Mouse (Mus musculus): ENCODE measurements around the gene Fzr1.

The Fzr1 gene

GRCm38 (mm10) chr10:81402227-81402765 lies 24.0 kb upstream of the Fzr1 start:
- no peak for DNase-seq (ENCODE audit: low read depth, low spot score)

GRCm38 (mm10) chr10:81401521-81402226 lies 23.4 kb upstream of the Fzr1 start:
- DNase-seq (ENCODE audit: low read depth, low spot score), result peak; percentile 81

DNA sequence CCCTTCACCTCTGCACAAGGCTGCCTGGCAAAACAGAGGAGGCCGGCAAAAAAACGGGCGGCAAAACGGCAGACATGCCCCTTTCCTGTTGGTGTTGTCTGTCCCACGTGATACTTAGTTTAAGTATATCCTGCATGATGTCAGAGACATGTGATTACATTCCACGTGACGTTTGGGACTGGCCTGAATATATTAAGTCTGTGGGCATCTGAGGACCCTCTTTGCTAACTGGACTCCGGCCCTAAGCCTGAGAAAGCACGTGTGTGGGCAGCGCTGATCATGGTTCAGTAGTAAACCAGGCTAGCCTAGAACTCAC lies 22.8 kb upstream of the Fzr1 start:
- DNase-seq (ENCODE audit: low read depth, low spot score), result peak; percentile 52

GRCm38 (mm10) chr10:81400371-81401204 lies 22.3 kb upstream of the Fzr1 start:
- no peak for DNase-seq (ENCODE audit: low read depth, low spot score)

DNA sequence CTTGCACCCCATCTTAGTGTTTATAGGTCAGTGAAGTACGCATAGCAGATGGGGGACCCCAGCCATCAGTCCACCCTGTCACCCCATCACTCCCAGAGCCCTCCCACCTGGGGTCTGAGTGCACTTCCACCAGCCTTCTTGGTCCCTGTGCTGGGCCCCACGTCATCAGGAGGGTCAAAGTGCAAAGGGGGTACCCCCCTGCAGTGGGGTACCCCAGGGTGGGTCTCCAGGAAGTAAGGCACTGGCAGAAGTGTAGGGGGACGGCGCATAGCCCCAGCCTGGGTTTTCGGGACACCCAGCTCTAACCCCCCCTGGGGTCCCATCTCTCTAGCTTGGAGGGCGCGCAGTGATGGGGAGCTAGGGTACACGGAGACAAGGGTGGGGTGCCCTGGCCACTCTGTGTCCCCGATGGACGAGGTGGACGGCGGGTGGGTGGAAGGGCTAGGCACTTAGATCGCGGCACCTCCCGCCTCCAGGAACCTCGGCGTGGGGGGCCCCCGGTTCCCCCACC lies 21.5 kb upstream of the Fzr1 start:
- DNase-seq (ENCODE audit: low read depth, low spot score), result no peak

DNA sequence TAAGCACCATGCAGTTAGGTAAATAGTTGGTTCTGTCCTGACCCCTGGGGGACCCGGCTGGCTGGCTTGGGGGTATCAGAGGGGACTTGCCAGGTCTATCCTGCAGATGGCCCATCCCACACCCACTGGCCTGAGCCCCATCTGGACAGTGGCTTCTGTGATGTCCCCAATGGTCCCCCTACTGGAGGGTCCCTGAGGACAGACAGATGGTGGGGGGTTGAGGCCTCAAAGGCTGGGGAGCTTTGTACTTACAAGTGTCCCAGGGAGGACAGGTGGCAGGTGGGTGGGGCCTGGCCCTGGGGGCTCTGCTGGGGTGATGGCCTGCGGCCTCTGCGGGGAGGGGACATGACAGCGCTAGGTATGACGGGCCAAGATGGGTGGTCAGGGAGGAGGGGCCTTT lies 21.0 kb upstream of the Fzr1 start:
- DNase-seq (ENCODE audit: low read depth, low spot score), result no peak

DNA sequence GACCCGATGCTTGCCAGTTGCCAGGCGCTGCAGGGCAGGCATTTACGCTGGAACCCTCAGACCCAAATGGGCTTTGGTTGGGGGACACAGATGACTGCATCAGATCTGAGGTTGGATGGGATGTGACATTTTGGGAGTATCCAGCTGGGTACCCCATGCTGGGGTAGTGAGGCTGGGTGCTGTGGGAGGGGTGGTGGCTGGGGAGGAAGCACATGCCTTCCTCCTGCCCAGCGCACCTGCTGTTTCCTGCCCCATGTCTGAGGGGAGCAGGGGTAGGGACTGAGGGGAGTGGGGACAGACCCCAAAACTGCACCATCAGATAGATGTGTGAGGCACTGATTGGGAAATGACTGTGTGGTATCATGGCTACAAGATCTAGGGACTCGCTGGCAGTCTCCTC lies 18.4 kb upstream of the Fzr1 start:
- no peak for DNase-seq (ENCODE audit: low read depth, low spot score)

- no peak for DNase-seq (ENCODE audit: low read depth, low spot score)
Observed at GRCm38 (mm10) chr10:81395865-81396264, 17.5 kb upstream of the Fzr1 start.

DNA sequence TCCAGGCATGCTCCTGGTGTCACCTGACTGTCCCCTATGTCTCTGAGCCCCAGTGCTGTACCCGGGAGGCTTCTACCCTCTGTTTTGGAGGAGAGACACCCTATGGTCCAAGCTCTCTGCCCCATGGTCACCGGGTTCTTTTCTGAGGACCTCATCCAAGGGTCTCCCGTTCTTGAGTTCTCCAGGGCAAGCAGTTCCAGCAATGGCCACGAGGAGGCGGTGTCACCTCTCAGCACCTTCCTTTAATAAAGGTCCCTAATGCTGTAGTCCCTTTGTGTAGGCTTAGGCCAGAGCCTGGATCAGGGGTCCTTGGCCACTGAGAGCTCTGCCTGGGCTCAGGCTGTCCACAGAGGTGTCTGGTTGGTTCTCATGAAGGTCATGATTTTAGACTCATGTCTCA lies 16.8 kb upstream of the Fzr1 start:
- peak; percentile 80 for DNase-seq (ENCODE audit: low read depth, low spot score)

DNA sequence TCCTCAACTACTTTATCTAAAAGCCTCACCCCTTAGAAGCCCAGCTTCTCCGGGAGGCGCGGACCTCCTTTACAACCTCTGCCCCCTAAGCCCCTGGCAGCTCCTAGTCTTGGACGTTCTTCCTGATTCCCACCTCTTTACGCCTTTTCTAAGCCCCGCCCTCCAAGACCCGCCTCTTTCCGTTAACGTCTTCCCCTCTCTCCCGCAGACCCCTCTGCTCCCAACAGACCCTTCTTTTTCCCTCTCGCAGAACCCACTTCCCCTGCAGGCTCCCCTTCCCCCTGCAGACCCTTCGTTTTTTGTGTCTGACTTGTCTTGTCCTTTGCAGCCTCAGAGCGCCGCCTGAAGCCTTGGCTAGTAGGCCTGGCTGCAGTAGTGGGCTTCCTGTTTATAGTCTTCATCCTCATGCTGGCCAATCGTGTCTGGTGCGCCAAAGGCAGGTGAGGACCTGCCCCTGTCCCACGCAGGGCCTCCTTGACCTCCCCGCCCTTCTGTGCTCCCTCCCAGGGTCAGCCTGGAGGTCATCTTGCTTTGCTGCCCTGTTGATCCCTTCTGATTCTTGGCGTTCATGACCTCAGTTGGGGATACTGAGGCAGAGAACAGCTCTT lies 15.2 kb upstream of the Fzr1 start:
- DNase-seq (ENCODE audit: low read depth, low spot score), result no peak

GRCm38 (mm10) chr10:81392781-81393185 lies 14.5 kb upstream of the Fzr1 start, which contains the start of gene Smim24:
Gene Smim24 (plus strand): TSS chr10:81393051.
- no peak for DNase-seq (ENCODE audit: low read depth, low spot score)

- DNase-seq (ENCODE audit: low read depth, low spot score), result no peak
Observed at GRCm38 (mm10) chr10:81392270-81392669, 14.0 kb upstream of the Fzr1 start.

- no peak for DNase-seq (ENCODE audit: low read depth, low spot score)
Observed at GRCm38 (mm10) chr10:81390678-81390965, 12.3 kb upstream of the Fzr1 start.

DNA sequence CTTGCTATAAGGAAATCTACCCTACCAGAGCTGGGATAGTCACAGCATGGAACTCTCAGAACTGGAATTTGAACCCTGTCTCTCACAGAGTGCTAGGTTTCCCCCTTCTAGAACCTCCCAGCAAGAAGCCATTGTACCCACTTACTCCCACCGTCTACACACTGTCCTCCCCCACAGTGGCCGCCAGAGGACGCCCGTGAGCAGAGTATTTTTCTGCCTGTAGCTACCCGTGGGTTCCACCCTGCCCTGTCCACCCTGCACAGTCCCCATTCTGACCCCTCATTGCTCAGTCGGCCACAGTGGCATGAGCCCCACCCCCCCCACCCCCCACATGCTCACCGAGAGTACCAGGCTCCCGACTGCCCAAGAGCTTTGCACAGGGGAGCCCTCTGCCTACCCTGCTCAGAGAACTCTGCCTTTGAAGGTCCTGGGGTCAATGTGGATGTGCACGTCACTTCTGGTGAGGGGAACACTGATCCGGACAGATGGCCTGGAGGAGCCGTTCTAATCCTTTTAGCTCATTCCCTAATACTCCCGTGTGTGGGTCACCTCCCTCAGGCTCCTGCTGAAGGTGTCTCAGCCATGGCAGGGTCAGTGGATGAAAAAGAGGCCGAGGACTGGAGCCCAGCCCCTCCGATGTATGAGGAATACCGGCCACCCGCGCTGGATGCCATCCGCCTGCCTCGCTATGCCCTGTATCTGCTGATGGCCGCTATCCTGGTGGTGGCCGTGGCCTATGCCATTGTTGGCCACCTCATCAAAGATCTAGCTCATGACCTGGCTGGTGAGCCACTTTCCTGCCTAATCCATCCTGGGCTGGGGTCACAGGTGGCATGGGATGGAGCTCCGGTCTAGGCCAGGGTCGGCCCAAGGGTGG lies 11.7 kb upstream of the Fzr1 start:
- DNase-seq (ENCODE audit: low read depth, low spot score), result peak; percentile 62

DNA sequence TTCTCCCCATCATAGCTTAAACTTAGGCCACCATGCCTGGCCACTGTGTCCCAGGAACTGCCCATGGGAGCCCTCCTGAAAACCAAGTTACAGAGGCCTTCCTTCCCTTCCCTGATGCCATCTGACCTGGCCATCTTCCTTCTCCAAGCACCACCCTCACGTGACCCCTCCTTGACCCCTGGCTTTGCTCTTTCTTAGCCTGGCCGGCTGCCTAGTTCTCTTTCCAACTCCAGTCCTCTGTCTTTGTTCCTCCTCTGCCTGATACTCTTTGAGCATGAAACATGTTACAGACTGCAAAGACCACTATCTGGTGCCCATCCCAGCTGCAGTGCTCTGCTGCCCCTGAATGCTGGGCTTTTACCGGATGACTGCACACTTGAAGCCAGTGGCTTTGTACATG lies 11.1 kb upstream of the Fzr1 start:
- DNase-seq (ENCODE audit: low read depth, low spot score), result no peak

- no peak for DNase-seq (ENCODE audit: low read depth, low spot score)
Observed at GRCm38 (mm10) chr10:81388505-81389055, 10.3 kb upstream of the Fzr1 start, which contains the start of gene Gm48552. Gene Gm48552 (plus strand): TSS chr10:81389005.

- no peak for DNase-seq (ENCODE audit: low read depth, low spot score)
Observed at GRCm38 (mm10) chr10:81387716-81388115, 9.4 kb upstream of the Fzr1 start.

- no peak for DNase-seq (ENCODE audit: low read depth, low spot score)
Observed at GRCm38 (mm10) chr10:81385603-81386306, 7.4 kb upstream of the Fzr1 start.

GRCm38 (mm10) chr10:81384605-81384982 lies 6.3 kb upstream of the Fzr1 start:
- DNase-seq (ENCODE audit: low read depth, low spot score), result no peak

DNA sequence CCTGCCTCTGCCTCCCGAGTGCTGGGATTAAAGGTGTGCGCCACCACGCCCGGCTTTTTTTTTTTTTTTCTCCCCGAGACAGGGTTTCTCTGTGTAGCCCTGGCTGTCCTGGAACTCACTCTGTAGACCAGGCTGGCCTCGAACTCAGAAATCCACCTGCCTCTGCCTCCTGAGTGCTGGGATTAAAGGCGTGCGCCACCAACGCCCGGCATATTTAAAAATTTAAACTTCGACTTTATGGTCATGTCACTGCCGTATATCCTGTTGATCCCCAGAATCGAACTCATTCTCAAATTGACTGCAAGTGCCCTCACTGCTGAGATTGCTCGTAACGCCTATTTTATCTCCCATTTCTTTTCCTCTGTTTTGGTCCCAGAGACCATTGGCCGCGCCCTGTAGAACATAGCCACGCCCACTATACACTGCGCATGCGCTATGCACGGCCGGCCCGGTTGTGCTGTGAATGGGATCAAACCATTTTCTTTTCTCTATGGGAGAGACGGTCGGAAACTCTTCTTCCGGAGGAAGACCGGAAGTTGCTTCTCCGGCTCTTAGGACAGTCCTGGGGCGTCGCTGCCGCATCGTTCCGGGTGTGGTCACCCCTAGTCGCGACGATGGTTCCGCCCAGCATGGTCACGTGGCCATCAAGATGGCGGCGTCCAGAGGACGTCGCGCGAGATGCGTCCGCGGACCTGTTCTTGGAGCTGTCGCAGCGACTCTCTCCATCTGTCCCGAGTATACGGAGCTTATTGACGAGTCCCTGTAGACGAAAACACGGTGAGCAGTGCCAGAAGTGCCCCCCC lies 5.7 kb upstream of the Fzr1 start, which contains the start of the genes Dohh and Gm48551:
Dohh (plus strand) TSS at position 627 of the 803 bp plus-strand sequence.
Gm48551 (plus strand) TSS at position 665 of the 803 bp plus-strand sequence.
- peak; percentile 97 for DNase-seq (ENCODE audit: low read depth, low spot score)
